8 mouse cellular contexts compared by ENCODE assay signal in the genomic region with DNA sequence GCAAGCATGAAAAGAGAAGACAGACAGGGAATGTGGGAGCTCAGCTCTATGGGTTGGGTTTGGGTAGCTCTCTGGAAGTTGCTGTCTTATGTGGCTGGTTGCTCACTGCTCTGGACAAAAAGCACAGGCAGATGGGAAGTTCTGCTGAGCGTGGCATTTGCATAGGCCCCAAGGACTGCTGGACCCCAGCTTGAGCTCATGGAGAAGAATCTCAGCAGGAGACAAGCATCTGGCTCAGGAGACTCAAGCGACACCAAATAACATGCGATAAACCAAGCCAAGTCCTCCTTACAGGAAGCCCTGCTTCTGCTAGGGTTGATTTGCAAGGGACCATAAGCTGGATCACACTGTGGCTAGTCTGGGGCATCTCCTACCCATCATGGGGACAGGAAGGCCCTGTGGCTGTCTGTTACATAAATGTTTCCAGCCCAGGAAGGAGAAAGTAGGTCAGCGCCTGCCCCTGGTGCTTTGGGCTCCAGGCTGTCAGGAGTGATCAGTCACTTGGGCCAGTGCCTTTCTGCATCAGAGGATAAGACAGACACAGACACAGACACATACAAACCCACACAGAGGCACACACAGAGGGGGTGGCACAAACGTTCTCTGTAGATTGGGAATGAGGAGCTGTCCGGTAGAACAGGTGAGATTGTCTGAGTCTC.
A peak's percentile ranks its signal among the peaks of the same experiment; 100 is the strongest.
DNase-seq lines count a peak whose midpoint lies in the region; ATAC-seq lines count a peak whose summit lies in the region.

No protein-coding gene starts in this region.

- no peak for ATAC-seq in hindbrain, embryonic 14.5 days (ENCODE audit: low FRiP score)

- no peaks in the 10 kb centered on the region for H3K27me3 ChIP-seq in heart, embryonic 10.5 days (ENCODE audit: insufficient read depth, poor library complexity, severe bottlenecking)
- H3K27me3 ChIP-seq in hindbrain, embryonic 14.5 days (ENCODE audit: control insufficient read depth, insufficient read depth, low read length), result no peaks in the 10 kb centered on the region

- H3K4me1 ChIP-seq in heart, embryonic 10.5 days, result peaks cover 23% of the 10 kb centered on the region; the same call in 1 of the 2 replicates
- peaks cover 11% of the 10 kb centered on the region; the same call in 1 of the 2 replicates for H3K4me1 ChIP-seq in hindbrain, embryonic 14.5 days (replicated peaks; ENCODE audit: control insufficient read depth, insufficient read depth, low read length)

- H3K36me3 ChIP-seq in heart, embryonic 10.5 days, result no peaks in the 10 kb centered on the region
- 0 out of 2 replicates have a peak, but pooled peaks cover 5% of the 10 kb centered on the region for H3K36me3 ChIP-seq in hindbrain, embryonic 14.5 days (replicated peaks; ENCODE audit: control insufficient read depth, insufficient read depth)

- H3K9ac ChIP-seq in hindbrain, embryonic 14.5 days, result no peak overlapping the region

- no peaks in the 10 kb centered on the region for H3K9me3 ChIP-seq in heart, embryonic 10.5 days
- no peaks in the 10 kb centered on the region for H3K9me3 ChIP-seq in hindbrain, embryonic 14.5 days (ENCODE audit: control insufficient read depth, low read length)

- no peak overlapping the region for H3K27ac ChIP-seq in heart, embryonic 10.5 days
- H3K27ac ChIP-seq in hindbrain, embryonic 14.5 days, result 0 out of 2 replicates have a peak overlapping the region, but pooled peaks have one; percentile 22

- no peak overlapping the region for H3K4me3 ChIP-seq in heart, embryonic 10.5 days
- H3K4me3 ChIP-seq in hindbrain, embryonic 14.5 days (replicated peaks; ENCODE audit: low read length), result no peak overlapping the region

- DNase-seq in heart, adult 8-10 months (ENCODE audit: low spot score), result peak; percentile 25
- DNase-seq in heart, embryonic 10.5 days (ENCODE audit: low spot score), result no peak
- DNase-seq in thymus, postnatal 14 days, result peak; percentile 25
- no peak for DNase-seq in thymus, postnatal 10 days (ENCODE audit: low spot score in 2 of 2)
- DNase-seq in hindbrain, embryonic 14.5 days (ENCODE audit: low spot score), result no peak
- DNase-seq in urinary bladder, postnatal 14 days (ENCODE audit: low spot score), result no peak
- DNase-seq in spleen, postnatal 10 days (ENCODE audit: low spot score in 2 of 2), result no peak
- DNase-seq in urinary bladder, postnatal 4 days (ENCODE audit: low spot score in 2 of 2), result no peak

- H3K4me2 ChIP-seq in hindbrain, embryonic 14.5 days (replicated peaks), result no peak overlapping the region

- WGBS in heart, embryonic 10.5 days, result 70% methylated on average over 6 of the region's 6 CpGs
- WGBS in hindbrain, embryonic 14.5 days, result 68% methylated on average over 6 of the region's 6 CpGs

Comparison
In these comparisons a context has a peak if more than half of its experiments do, and no peak if none do; other contexts are left out.
1. DNase-seq: peak in heart, adult 8-10 months (single experiment) and thymus, postnatal 14 days (single experiment); none in heart, embryonic 10.5 days (single experiment), thymus, postnatal 10 days (0 of 2), hindbrain, embryonic 14.5 days (single experiment), urinary bladder, postnatal 14 days (single experiment), spleen, postnatal 10 days (0 of 2) and urinary bladder, postnatal 4 days (0 of 2).